Mouse (Mus musculus): ENCODE measurements at regions not wholly inside any gene's neighbourhood (a gene's known extent, or its start where the extent isn't known, plus 50 kb on each side); places are given as distances from the start of the nearest gene placed in this dataset.

DNA sequence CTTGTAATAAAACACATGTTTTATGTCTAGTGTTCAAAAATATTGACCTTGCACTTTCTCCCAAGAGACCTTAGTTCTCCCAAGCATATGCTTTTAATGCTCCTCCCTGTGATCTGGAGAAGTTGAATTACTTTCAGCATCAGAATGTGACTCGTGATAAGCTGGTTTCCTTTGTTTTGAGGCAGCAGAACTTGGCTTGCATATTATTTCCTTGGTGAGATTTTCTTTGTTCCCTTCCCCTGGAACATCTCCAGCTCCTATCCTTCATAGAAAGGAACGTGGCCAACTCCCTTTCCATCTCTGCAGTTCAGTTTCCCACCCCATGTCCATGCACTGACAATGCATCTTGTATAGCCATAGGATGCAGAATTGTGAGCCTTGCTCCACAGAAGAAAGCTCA, 1292.0 kb upstream of the Flrt2 start:
- Histone ChIP-seq H3K36me3 (no peaks in the 10 kb centered on the region), H3K27me3 (replicated peaks) (no peaks in the 10 kb centered on the region), H3K4me2 (replicated peaks) (no peak overlapping the region), H3K9ac (no peak overlapping the region), H3K4me1 (replicated peaks) (no peaks in the 10 kb centered on the region), H3K4me3 (replicated peaks) (no peak overlapping the region), H3K27ac (no peak overlapping the region), H3K9me3 (no peaks in the 10 kb centered on the region)
- WGBS = 39% methylated on average over 2 of the region's 2 CpGs
- ATAC-seq = no peak

DNA sequence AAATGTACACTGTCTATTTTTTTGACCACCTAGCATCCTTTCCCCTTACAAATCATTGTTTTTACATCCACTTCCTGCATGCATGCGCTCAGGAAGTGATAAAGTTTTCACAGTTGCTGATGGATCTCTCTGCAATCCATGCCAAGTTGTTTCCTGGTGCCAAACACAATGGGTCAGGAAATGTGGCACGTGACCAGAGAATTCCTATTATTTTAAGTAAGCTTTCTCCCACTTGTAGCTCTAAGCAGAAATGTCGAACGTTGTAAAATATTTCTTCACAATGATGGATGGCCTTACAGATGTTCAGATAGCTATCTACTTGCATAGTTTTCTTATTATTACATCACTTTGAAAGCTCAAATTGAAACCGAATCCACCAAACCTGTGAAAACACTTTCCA, 1271.1 kb upstream of the Flrt2 start:
- 44% methylated on average over 5 of the region's 5 CpGs for WGBS
- ATAC-seq = no peak
- H3K27ac ChIP-seq = no peak overlapping the region

DNA sequence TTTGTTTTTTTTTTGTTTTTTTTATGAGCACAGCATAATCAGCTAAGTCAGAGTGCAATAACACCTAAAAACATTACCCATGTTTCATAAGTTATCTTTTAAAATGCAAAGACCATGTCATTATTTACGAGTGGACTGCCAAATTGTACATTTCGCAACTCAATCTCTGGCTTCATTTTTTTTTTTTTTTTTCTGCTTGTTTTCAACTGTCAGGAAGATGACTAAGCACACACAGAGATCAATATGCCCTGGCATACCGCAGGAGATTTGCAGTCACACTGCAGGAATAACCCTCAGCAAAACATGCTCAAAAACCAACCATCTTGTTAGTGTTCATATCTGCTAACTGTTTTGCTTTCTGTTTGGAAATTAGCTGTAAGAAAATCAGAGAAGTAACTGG, 1270.3 kb upstream of the Flrt2 start:
- Histone ChIP-seq H3K4me2 (replicated peaks) (no peak overlapping the region), H3K27ac (no peak overlapping the region), H3K36me3 (no peaks in the 10 kb centered on the region), H3K9me3 (no peaks in the 10 kb centered on the region), H3K9ac (no peak overlapping the region), H3K27me3 (replicated peaks) (no peaks in the 10 kb centered on the region), H3K4me3 (replicated peaks) (no peak overlapping the region), H3K4me1 (replicated peaks) (no peaks in the 10 kb centered on the region)
- 65% methylated on average over 3 of the region's 3 CpGs for WGBS
- ATAC-seq = no peak

More for the DNA sequence above, 1271.1 kb upstream of the Flrt2 start:
- no peaks in the 10 kb centered on the region for H3K36me3 ChIP-seq
- H3K4me1 ChIP-seq (replicated peaks) = no peaks in the 10 kb centered on the region
- no peak overlapping the region for H3K4me3 ChIP-seq (replicated peaks)
- no peaks in the 10 kb centered on the region for H3K9me3 ChIP-seq
- no peaks in the 10 kb centered on the region for H3K27me3 ChIP-seq (replicated peaks)
- H3K4me2 ChIP-seq (replicated peaks) = no peak overlapping the region
- no peak overlapping the region for H3K9ac ChIP-seq

DNA sequence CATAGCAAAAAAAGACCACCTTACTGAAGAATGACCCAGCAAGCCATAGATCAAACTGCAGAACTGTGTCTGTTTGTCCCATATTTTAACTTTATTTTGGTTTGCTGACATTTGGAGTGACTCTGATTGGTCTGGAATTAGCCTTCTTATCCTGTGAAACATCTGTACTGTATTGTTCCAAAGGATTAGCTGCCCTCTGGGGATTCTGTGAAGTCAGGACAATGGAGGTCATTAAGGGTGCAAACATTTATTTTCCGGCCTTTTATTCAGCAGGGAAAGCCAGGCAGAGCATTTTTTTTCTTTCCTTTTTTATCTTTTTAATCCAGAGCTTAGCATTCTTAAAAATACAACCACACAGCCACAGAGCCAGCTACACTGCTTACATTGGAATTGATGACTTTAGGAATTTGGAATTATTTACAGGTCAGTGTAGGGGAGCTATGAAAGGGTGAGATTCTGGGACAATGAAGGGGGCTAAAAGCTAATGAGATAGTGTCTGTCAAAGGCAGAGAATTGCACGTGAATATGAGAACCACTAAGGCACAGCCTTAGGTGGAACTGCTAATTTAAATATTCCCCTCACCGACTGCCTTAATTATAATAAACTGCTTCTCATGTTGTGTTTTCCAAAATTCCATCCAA, 1267.6 kb upstream of the Flrt2 start:
- ATAC-seq = no peak
- Histone ChIP-seq H3K4me3 (replicated peaks) (no peak overlapping the region), H3K9ac (no peak overlapping the region), H3K36me3 (no peaks in the 10 kb centered on the region), H3K9me3 (no peaks in the 10 kb centered on the region), H3K27me3 (replicated peaks) (no peaks in the 10 kb centered on the region), H3K4me1 (replicated peaks) (no peaks in the 10 kb centered on the region), H3K4me2 (replicated peaks) (no peak overlapping the region), H3K27ac (no peak overlapping the region)
- WGBS = 21% methylated on average over 3 of the region's 3 CpGs

DNA sequence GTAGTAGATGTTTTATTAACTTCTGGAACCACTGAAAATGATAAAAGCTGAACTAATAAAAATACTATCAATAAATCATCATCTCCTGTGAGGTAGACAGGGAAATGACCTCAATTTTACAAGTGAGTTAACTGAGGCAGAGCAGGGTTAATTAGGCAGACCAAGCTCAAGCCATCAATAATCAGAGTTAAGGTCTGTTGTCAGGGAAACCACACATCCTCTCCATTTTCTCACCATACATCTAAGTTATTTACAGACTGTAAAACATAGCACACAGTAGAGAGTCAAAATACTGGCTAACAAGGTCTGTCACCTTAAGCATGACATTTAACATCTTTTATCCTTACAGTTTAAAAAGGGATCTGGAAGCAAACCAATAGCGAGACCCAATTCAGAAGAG, 1242.5 kb upstream of the Flrt2 start:
- H3K4me1 ChIP-seq (replicated peaks) = no peaks in the 10 kb centered on the region
- ATAC-seq = no peak
- WGBS = 89% methylated on average over 1 of the region's 1 CpGs

DNA sequence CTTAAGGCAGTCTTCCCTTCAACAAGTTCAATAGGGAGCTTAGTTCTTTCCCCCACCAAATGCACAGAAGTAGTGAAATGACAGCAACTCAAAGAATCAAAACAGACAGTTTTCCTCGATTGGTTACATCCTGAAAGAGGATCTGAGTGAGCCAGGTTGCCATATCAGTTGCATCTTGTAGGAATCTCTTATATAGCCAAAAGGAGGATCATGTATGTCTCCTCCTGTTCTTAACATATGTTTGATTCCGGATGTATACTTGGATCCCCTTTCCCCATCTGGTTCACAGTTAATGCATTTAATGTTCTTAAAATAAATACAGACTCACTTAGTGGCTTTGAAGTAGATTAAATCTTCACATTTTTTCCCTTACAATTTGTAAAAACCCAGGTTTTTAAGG, 1224.0 kb upstream of the Flrt2 start:
- H3K4me2 ChIP-seq (replicated peaks) = no peak overlapping the region
- no peaks in the 10 kb centered on the region for H3K9me3 ChIP-seq
- no peaks in the 10 kb centered on the region for H3K27me3 ChIP-seq (replicated peaks)
- no peaks in the 10 kb centered on the region for H3K4me1 ChIP-seq (replicated peaks)
- ATAC-seq = no peak
- 57% methylated on average over 2 of the region's 2 CpGs for WGBS
- H3K36me3 ChIP-seq = no peaks in the 10 kb centered on the region
- H3K4me3 ChIP-seq (replicated peaks) = no peak overlapping the region
- H3K27ac ChIP-seq = no peak overlapping the region
- no peak overlapping the region for H3K9ac ChIP-seq

More for the DNA sequence above, 1242.5 kb upstream of the Flrt2 start:
- no peaks in the 10 kb centered on the region for H3K27me3 ChIP-seq (replicated peaks)
- no peak overlapping the region for H3K4me3 ChIP-seq (replicated peaks)
- H3K9ac ChIP-seq = no peak overlapping the region
- no peak overlapping the region for H3K27ac ChIP-seq
- no peaks in the 10 kb centered on the region for H3K36me3 ChIP-seq
- H3K9me3 ChIP-seq = no peaks in the 10 kb centered on the region
- H3K4me2 ChIP-seq (replicated peaks) = no peak overlapping the region

DNA sequence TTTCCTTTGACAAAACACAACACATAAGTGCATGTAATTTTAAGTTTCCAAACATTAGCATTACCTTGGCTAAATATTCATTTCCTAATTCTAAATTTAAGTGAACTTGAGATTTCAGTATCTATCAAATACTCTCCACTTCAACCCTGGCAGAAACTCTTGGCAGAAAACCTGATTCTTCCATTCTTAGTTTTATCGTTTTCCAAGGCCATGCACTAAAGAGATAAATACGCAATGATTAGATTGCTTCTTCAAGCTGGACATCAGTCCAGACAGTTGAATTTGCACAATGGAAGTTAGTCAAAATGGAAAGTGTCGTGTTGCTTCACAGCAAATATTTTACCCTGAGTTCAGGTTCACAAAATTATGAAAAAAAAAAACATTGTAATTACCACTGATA, 1223.4 kb upstream of the Flrt2 start:
- 72% methylated on average over 3 of the region's 3 CpGs for WGBS
- no peak overlapping the region for H3K27ac ChIP-seq
- H3K4me3 ChIP-seq (replicated peaks) = no peak overlapping the region
- no peak for ATAC-seq
- H3K36me3 ChIP-seq = no peaks in the 10 kb centered on the region
- no peaks in the 10 kb centered on the region for H3K9me3 ChIP-seq
- no peak overlapping the region for H3K4me2 ChIP-seq (replicated peaks)
- H3K27me3 ChIP-seq (replicated peaks) = no peaks in the 10 kb centered on the region
- H3K4me1 ChIP-seq (replicated peaks) = no peaks in the 10 kb centered on the region
- no peak overlapping the region for H3K9ac ChIP-seq

DNA sequence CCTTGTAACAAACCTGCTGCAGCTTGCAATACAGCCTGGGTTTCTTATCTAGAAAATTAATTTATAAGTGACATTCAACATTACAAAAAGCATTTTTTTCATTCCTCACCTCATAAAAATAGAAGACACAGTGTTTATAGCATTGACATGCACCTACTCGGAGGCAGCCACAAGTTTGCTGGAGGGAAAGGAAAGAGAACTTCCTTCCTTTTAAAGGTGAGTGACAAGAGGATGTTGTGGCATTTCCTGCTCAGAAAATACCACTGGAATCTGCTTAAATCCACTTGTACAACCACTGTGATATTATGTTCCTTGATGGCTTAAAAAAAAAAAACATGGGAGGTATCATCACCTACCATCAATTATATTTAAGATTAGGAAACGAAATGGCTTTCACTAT, 1222.2 kb upstream of the Flrt2 start:
- Histone ChIP-seq H3K4me3 (replicated peaks) (no peak overlapping the region), H3K36me3 (no peaks in the 10 kb centered on the region), H3K9ac (no peak overlapping the region), H3K4me1 (replicated peaks) (no peaks in the 10 kb centered on the region), H3K27ac (no peak overlapping the region), H3K27me3 (replicated peaks) (no peaks in the 10 kb centered on the region), H3K9me3 (no peaks in the 10 kb centered on the region), H3K4me2 (replicated peaks) (no peak overlapping the region)
- WGBS = 71% methylated on average over 2 of the region's 2 CpGs
- ATAC-seq = no peak

DNA sequence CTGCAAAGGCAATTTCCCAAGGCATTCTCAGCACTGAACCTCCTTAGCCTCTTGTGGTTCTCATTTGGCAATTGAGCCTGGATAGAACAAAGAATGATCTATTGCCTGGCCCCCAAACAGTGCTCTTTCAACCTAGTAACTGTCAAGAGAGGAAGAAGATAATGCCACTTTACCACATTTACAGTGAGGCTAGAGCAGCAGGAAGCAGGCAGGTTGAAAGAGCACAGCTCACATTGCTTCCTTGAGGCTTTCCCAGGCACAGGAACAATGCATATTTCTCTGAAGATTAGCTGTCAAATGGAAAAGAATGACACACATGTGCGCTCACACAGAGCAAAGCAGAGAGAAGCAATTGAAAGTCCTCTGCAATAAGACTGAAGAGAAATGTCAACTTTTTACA, 1221.0 kb upstream of the Flrt2 start:
- H3K4me2 ChIP-seq (replicated peaks) = no peak overlapping the region
- H3K27ac ChIP-seq = no peak overlapping the region
- H3K27me3 ChIP-seq (replicated peaks) = no peaks in the 10 kb centered on the region
- ATAC-seq = no peak
- H3K9ac ChIP-seq = no peak overlapping the region
- no peak overlapping the region for H3K4me3 ChIP-seq (replicated peaks)
- no peaks in the 10 kb centered on the region for H3K36me3 ChIP-seq
- no peaks in the 10 kb centered on the region for H3K9me3 ChIP-seq
- WGBS = 73% methylated on average over 1 of the region's 1 CpGs
- H3K4me1 ChIP-seq (replicated peaks) = no peaks in the 10 kb centered on the region

DNA sequence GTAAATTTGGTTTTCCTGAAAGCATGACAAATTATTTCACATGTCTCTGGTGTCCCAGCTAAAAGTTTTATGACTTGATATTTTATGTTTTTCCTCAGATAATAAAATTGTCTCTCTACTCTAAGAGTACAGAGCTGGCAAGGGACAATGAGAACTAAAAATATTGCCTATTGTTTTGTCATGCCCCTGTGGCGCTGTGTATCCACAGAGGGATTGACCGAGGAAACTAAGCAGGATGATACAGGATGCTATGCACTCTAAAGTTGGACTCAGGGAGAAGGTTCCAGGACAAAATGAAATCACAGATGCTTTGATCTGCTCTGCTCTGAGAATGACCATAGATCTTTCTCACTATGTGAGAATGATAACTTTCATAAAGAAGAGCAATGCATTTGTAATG, 1203.3 kb upstream of the Flrt2 start:
- Histone ChIP-seq H3K36me3 (no peaks in the 10 kb centered on the region), H3K4me3 (replicated peaks) (no peak overlapping the region), H3K27me3 (replicated peaks) (no peaks in the 10 kb centered on the region), H3K27ac (no peak overlapping the region), H3K4me2 (replicated peaks) (no peak overlapping the region), H3K9ac (no peak overlapping the region), H3K9me3 (no peaks in the 10 kb centered on the region), H3K4me1 (replicated peaks) (no peaks in the 10 kb centered on the region)
- WGBS = 88% methylated on average over 2 of the region's 2 CpGs
- no peak for ATAC-seq

DNA sequence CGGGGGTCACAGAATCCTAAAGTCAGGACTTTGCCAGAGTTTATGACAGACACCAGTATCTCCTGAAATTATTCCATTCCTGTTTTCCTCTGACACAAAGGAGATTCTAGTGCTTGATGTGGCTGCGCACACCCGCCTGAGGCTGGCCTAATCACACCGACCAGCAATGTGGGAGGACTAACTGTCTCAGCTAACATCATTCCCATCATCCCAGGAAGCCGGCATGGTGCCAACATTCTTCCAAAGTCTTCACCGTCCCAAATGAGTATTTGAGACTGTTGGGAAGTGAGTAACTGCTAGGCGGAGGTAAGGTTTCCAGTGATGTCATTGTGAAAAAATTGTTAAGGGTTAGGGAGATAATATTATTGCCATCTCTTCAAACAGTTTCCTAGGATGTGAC, 1183.9 kb upstream of the Flrt2 start:
- Histone ChIP-seq H3K27ac (no peak overlapping the region), H3K9me3 (no peaks in the 10 kb centered on the region), H3K9ac (no peak overlapping the region), H3K36me3 (no peaks in the 10 kb centered on the region), H3K4me3 (replicated peaks) (no peak overlapping the region), H3K4me2 (replicated peaks) (no peak overlapping the region), H3K27me3 (replicated peaks) (no peaks in the 10 kb centered on the region), H3K4me1 (replicated peaks) (no peaks in the 10 kb centered on the region)
- 75% methylated on average over 7 of the region's 7 CpGs for WGBS
- no peak for ATAC-seq

DNA sequence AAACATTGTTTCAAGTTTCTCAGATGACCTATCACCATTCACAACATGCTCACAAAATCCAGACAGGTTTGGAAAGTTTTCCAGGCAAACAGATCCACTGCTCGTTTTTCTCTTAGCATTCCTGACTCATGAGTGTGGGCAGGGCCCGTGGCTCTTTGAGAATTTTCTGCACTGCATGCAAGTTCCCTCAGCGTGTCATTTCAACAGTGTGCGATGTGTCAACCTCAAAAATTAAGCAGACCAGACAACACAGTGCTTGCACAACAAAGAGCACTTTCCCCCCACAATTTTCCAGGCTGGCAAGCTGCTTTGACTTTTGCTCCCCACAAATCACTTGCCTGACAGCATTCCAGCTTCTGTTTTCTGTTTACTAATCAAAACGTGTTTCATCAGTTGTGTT, 1182.2 kb upstream of the Flrt2 start:
- Histone ChIP-seq H3K9ac (no peak overlapping the region), H3K9me3 (no peaks in the 10 kb centered on the region), H3K4me2 (replicated peaks) (no peak overlapping the region), H3K4me1 (replicated peaks) (no peaks in the 10 kb centered on the region), H3K4me3 (replicated peaks) (no peak overlapping the region), H3K27me3 (replicated peaks) (no peaks in the 10 kb centered on the region), H3K36me3 (no peaks in the 10 kb centered on the region), H3K27ac (no peak overlapping the region)
- 27% methylated on average over 5 of the region's 5 CpGs for WGBS
- no peak for ATAC-seq

DNA sequence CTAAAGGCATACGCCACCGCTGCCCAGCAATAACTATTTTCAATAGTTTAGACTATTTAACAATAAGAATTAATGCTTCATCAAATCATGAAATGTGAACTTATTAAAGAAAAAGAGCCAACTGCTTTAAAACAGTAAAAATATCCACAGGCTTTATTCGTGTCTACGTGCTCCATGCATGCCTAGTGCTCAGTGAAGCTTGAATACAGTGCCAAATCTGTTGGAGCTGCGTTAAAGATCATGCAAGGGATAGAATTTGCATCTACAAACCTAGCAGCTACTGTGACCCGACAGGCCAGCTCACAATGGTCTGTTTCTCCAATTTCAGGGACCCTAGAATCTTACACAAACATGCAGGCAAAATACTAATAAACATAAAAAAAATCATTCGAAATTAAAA, 1147.3 kb upstream of the Flrt2 start:
- 89% methylated on average over 7 of the region's 7 CpGs for WGBS
- Histone ChIP-seq H3K27me3 (replicated peaks) (no peaks in the 10 kb centered on the region), H3K4me2 (replicated peaks) (no peak overlapping the region), H3K9ac (no peak overlapping the region), H3K9me3 (no peaks in the 10 kb centered on the region), H3K4me1 (replicated peaks) (no peaks in the 10 kb centered on the region), H3K27ac (no peak overlapping the region), H3K4me3 (replicated peaks) (no peak overlapping the region), H3K36me3 (no peaks in the 10 kb centered on the region)
- no peak for ATAC-seq
